Mouse (Mus musculus) heart, postnatal 10 days (tissue): ENCODE measurements around the gene Gm21797. TPM values are rescaled to one million over a fixed set of nuclear protein-coding genes. Genes with fewer than 3 reads are reported as not detected.
"Not testable (repeated sequence)": the region's sequence is repeated elsewhere in the genome, so short reads cannot be mapped to it uniquely, and the experiment has no call there.

Experiments used
- DNase-seq, 2 experiments: peaks; one replicate each; pipeline ENCODE4 v3.0.0; 2021
- intact Hi-C: fragments of 180-260 bp; cut with DNase I; formaldehyde crosslinking; loops from one replicate; pipeline ENCODE4 v1.15.1; 2025
- total RNA-seq, 2 experiments: library from RNA; stranded (reverse); gene quantifications; 2 replicates each; pipeline ENCODE4 v1.2.3; 2021

Gm21797 gene
- total RNA-seq: not detected

GRCm38 (mm10) chrY:40775665-40776064 is at the start of gene Gm21797:
Gm21797 (minus strand) TSS chrY:40775765.
- DNase-seq, intact Hi-C loops: not testable (repeated sequence)

DNA sequence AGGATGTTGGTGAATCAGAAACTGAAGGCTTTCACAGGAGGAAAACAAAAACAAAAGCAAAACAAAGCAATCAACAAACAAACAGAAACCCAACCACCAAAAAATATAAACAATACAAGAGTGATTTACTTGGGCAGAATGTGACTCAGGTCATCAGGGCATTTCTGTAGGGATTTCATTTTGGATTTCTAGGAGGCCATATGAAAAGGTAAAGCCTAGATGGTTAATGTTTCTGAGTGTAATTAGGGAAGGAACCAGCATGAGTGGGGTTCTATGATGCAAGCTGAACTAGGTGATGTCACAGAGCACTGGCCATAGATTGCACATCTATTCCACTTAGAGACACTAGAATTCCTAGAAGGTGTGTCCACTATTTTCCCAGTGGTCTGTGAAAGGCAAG is 29.0 kb upstream of the Gm21797 start, which contains the start of gene Gm20795:
TSS of gene Gm20795 (plus strand) at position 301 of the 400 bp plus-strand sequence.
- DNase-seq, intact Hi-C loops: not testable (repeated sequence)

Other genes with a start within 250 kb of the Gm21797 start
- gene Gm21852, start 123.8 kb downstream of the Gm21797 start, total RNA-seq: not detected
- gene Gm20795, start 29.1 kb upstream of the Gm21797 start, total RNA-seq: not detected